Mouse (Mus musculus) MEL (cell line): Measurements from ENCODE around the gene Mettl16. TPM values are rescaled to one million over a fixed set of nuclear protein-coding genes. Genes with fewer than 3 reads are reported as not detected.

Experiments
- DNase-seq: peaks from one replicate; pipeline ENCODE4 v3.0.0; 2011; ENCODE audit warnings: low read depth, low spot score
- H3K27ac ChIP-seq: 2 replicates; pipeline ENCODE4 v1.5.1; 2012; ENCODE audit warnings: low read depth, mild to moderate bottlenecking, control low read depth, low read length, moderate library complexity; ENCODE audit not compliant: control insufficient read depth
- H3K27me3 ChIP-seq, 2 experiments: fragments of 150-350 bp in 1 of 2; sonication (generic) in 1 of 2; 2 replicates each; pipeline ENCODE4 v1.6.1; 2012; ENCODE audit warnings: low read length in 2 of 2, mild to moderate bottlenecking in 2 of 2, improper control_type of control experiment in 1 of 2, moderate library complexity in 1 of 2; ENCODE audit not compliant: insufficient read depth in 2 of 2, control insufficient read depth in 1 of 2
- H3K36me3 ChIP-seq, 2 experiments: 2 replicates each; pipeline ENCODE4 v1.6.1; 2012 to 2014; ENCODE audit warnings: low read length in 2 of 2, improper control_type of control experiment in 1 of 2, inconsistent platforms in 1 of 2, mild to moderate bottlenecking in 1 of 2; ENCODE audit not compliant: insufficient read depth in 2 of 2, control insufficient read depth in 1 of 2
- H3K4me1 ChIP-seq, 2 experiments: fragments of 150-350 bp in 1 of 2; sonication (generic) in 1 of 2; 2 replicates each; pipeline ENCODE4 v1.6.1; 2012; ENCODE audit warnings: low read length in 2 of 2, improper control_type of control experiment in 1 of 2, mild to moderate bottlenecking in 1 of 2; ENCODE audit not compliant: insufficient read depth in 2 of 2, control insufficient read depth in 1 of 2
- H3K4me3 ChIP-seq, 2 experiments: fragments of 150-350 bp in 1 of 2; sonication (generic) in 1 of 2; 2 replicates each; pipeline ENCODE4 v1.5.1; 2012; ENCODE audit warnings: low read depth in 2 of 2, low read length in 2 of 2, mild to moderate bottlenecking in 2 of 2, moderate library complexity in 2 of 2, control low read depth in 1 of 2, improper control_type of control experiment in 1 of 2; ENCODE audit not compliant: control insufficient read depth in 1 of 2, insufficient read depth in 1 of 2
- H3K79me2 ChIP-seq: 2 replicates; pipeline ENCODE4 v1.6.1; 2012; ENCODE audit warnings: mild to moderate bottlenecking, low read length, moderate library complexity; ENCODE audit not compliant: control insufficient read depth, poor library complexity, insufficient read depth
- H3K9ac ChIP-seq: 2 replicates; pipeline ENCODE4 v1.6.1; 2012; ENCODE audit warnings: low read depth, mild to moderate bottlenecking, control low read depth, low read length, moderate library complexity; ENCODE audit not compliant: control insufficient read depth, poor library complexity, severe bottlenecking
- H3K9me3 ChIP-seq: fragments of 150-350 bp; sonication (generic); replicated peaks from 2 replicates; pipeline ENCODE4 v1.6.1; 2012; ENCODE audit warnings: mild to moderate bottlenecking, low read length, improper control_type of control experiment, moderate library complexity; ENCODE audit not compliant: insufficient read depth
- CHD1 ChIP-seq: IDR thresholded peaks from 2 replicates; pipeline ENCODE4 v1.6.1; 2012; ENCODE audit warnings: low read depth, mild to moderate bottlenecking, inconsistent platforms, low read length, improper control_type of control experiment
- CHD2 ChIP-seq: IDR thresholded peaks from 2 replicates; pipeline ENCODE4 v1.6.1; 2011; ENCODE audit warnings: low read length, improper control_type of control experiment
- ELF1 ChIP-seq: IDR thresholded peaks from 2 replicates; pipeline ENCODE4 v1.6.1; 2014; ENCODE audit warnings: low read depth, mild to moderate bottlenecking, inconsistent platforms, low read length, improper control_type of control experiment, moderate library complexity
- EP300 ChIP-seq, 2 experiments: IDR thresholded peaks; 2 replicates each; pipeline ENCODE4 v1.6.1; 2011; ENCODE audit warnings: improper control_type of control experiment in 2 of 2, low read length in 2 of 2, low read depth in 1 of 2, mild to moderate bottlenecking in 1 of 2
- HCFC1 ChIP-seq: IDR thresholded peaks from 2 replicates; pipeline ENCODE4 v1.6.1; 2012; ENCODE audit warnings: low read depth, mild to moderate bottlenecking, inconsistent platforms, low read length, improper control_type of control experiment, moderate library complexity
- JUND ChIP-seq: IDR thresholded peaks from 2 replicates; pipeline ENCODE4 v1.6.1; 2011; ENCODE audit warnings: low read depth, mild to moderate bottlenecking, improper control_type of control experiment, low read length
- MEF2A ChIP-seq: IDR thresholded peaks from 2 replicates; pipeline ENCODE4 v1.6.1; 2014; ENCODE audit warnings: low read depth, mild to moderate bottlenecking, inconsistent platforms, low read length, improper control_type of control experiment; ENCODE audit not compliant: poor library complexity, insufficient replicate concordance, severe bottlenecking; ENCODE audit errors: extremely low read depth
- MXI1 ChIP-seq: IDR thresholded peaks from 2 replicates; pipeline ENCODE4 v1.6.1; 2011; ENCODE audit warnings: mild to moderate bottlenecking, low read depth, low read length, improper control_type of control experiment
- MYC ChIP-seq: IDR thresholded peaks from 2 replicates; pipeline ENCODE4 v1.6.1; 2011; ENCODE audit warnings: low read depth, mild to moderate bottlenecking, low read length, improper control_type of control experiment, moderate library complexity
- NRF1 ChIP-seq: IDR thresholded peaks from 2 replicates; pipeline ENCODE4 v1.6.1; 2014; ENCODE audit warnings: low read depth, mild to moderate bottlenecking, inconsistent platforms, low read length, improper control_type of control experiment, moderate library complexity; ENCODE audit not compliant: poor library complexity, insufficient read depth, severe bottlenecking
- POLR2AphosphoS2 ChIP-seq: IDR thresholded peaks from 2 replicates; pipeline ENCODE4 v1.6.1; 2011; ENCODE audit warnings: low read length, improper control_type of control experiment
- POLR2AphosphoS5 ChIP-seq: IDR thresholded peaks from 2 replicates; pipeline ENCODE4 v1.6.1; 2012; ENCODE audit warnings: low read depth, borderline replicate concordance, mild to moderate bottlenecking, inconsistent platforms, low read length, moderate library complexity, mixed read lengths
- RAD21 ChIP-seq: IDR thresholded peaks from 2 replicates; pipeline ENCODE4 v1.6.1; 2011; ENCODE audit warnings: mild to moderate bottlenecking, low read depth, low read length, improper control_type of control experiment
- SIN3A ChIP-seq: IDR thresholded peaks from 2 replicates; pipeline ENCODE4 v1.6.1; 2012; ENCODE audit warnings: low read length, improper control_type of control experiment, inconsistent platforms
- SMC3 ChIP-seq: IDR thresholded peaks from 2 replicates; pipeline ENCODE4 v1.6.1; 2011; ENCODE audit warnings: low read depth, low read length, improper control_type of control experiment
- TAL1 ChIP-seq: IDR thresholded peaks from 2 replicates; pipeline ENCODE4 v1.6.1; 2012; ENCODE audit warnings: mild to moderate bottlenecking, inconsistent platforms, low read length, moderate library complexity, mixed read lengths
- USF1 ChIP-seq: IDR thresholded peaks from 2 replicates; pipeline ENCODE4 v1.6.1; 2014; ENCODE audit warnings: low read depth, mild to moderate bottlenecking, inconsistent platforms, low read length, improper control_type of control experiment, moderate library complexity
- ZC3H11A ChIP-seq: IDR thresholded peaks from 2 replicates; pipeline ENCODE4 v1.6.1; 2012; ENCODE audit warnings: low read depth, mild to moderate bottlenecking, inconsistent platforms, low read length, improper control_type of control experiment
- ZKSCAN1 ChIP-seq: IDR thresholded peaks from 2 replicates; pipeline ENCODE4 v1.6.1; 2012; ENCODE audit warnings: low read depth, mild to moderate bottlenecking, inconsistent platforms, low read length, improper control_type of control experiment, moderate library complexity
- ZMIZ1 ChIP-seq: IDR thresholded peaks from 2 replicates; pipeline ENCODE4 v1.6.1; 2012; ENCODE audit warnings: low read depth, mild to moderate bottlenecking, inconsistent platforms, low read length, improper control_type of control experiment, moderate library complexity
- ZNF384 ChIP-seq: IDR thresholded peaks from 2 replicates; pipeline ENCODE4 v1.6.1; 2012; ENCODE audit warnings: low read depth, mild to moderate bottlenecking, inconsistent platforms, low read length, improper control_type of control experiment
- polyA plus RNA-seq, 2 experiments: library from polyadenylated mRNA; stranded (reverse) in 1 of 2; unstranded in 1 of 2; fragments of >175 nt in 1 of 2; fragments of >200 nt in 1 of 2; gene quantifications; 2 replicates each; pipeline versions ENCODE4 v1.2.1 to v1.2.4; 2012; ENCODE audit warnings: low replicate concordance in 2 of 2, low read depth in 1 of 2; ENCODE audit not compliant: insufficient read length in 2 of 2, insufficient read depth in 1 of 2, missing spikeins in 1 of 2
- total RNA-seq: library from RNA; depleted of rRNA; stranded (reverse); fragments of 300-350 nt; gene quantifications from 2 replicates; pipeline ENCODE4 v1.2.3, GENCODE M21; 2012

The Mettl16 gene
- total and polyA plus RNA-seq, 3 experiments: 76.3 to 116 TPM; not detected in 1

DNA sequence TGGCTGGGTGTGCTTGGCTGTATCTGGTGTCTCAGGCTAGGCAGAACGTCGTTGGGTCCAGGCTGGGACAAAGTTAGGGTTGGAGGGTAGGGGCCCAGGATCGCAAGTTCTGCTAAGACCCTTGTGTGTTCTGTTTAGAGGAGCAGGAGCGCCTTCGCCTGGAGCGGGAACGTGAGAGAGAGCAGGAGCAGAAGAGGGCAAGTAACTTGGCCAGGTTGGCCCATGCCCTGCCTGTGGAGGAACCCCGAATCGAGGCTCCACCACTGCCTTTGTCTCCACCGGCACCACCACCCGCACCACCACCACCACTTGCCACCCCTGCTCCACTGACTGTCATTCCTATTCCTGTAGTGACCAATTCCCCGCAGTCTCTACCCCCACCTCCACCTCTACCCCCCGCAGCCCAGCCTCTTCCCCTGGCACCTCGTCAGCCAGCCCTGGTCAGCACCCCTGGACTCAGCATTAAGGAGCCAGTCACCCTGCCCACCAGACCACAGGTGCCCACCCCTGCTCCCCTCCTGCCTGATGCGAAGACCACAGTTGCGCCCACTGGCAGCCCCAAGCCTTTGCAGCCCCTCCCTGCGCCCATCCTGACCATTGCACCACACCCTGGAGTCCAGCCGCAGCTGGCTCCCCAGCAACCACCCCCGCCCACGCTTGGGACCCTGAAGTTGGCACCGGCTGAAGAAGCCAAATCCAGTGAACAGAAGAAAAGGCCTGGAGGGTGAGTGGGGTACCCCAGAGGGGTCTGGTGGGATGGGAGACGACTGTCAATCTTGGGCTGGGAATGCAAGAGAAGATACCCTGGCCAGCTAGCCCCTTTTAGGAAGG, 65.8 kb downstream of the Mettl16 start:
- no peak for TF ChIP-seq SMC3
- no peaks in the 10 kb centered on the region for H3K9me3 ChIP-seq
- H3K9ac ChIP-seq: peak overlapping the region; percentile 79
- no peak overlapping the region for H3K4me3 ChIP-seq
- H3K36me3 ChIP-seq: peaks cover 0 to 17% of the 10 kb centered on the region in 2 experiments; a peak in 2 of 4 replicates
- DNase-seq: no peak
- peaks cover 6 to 25% of the 10 kb centered on the region in 2 experiments; a peak in 3 of 4 replicates for H3K4me1 ChIP-seq
- no peaks in the 10 kb centered on the region for H3K27me3 ChIP-seq
- H3K79me2 ChIP-seq: peaks cover 54% of the 10 kb centered on the region
- H3K27ac ChIP-seq: no peak overlapping the region; the same call in 1 of the 2 replicates

DNA sequence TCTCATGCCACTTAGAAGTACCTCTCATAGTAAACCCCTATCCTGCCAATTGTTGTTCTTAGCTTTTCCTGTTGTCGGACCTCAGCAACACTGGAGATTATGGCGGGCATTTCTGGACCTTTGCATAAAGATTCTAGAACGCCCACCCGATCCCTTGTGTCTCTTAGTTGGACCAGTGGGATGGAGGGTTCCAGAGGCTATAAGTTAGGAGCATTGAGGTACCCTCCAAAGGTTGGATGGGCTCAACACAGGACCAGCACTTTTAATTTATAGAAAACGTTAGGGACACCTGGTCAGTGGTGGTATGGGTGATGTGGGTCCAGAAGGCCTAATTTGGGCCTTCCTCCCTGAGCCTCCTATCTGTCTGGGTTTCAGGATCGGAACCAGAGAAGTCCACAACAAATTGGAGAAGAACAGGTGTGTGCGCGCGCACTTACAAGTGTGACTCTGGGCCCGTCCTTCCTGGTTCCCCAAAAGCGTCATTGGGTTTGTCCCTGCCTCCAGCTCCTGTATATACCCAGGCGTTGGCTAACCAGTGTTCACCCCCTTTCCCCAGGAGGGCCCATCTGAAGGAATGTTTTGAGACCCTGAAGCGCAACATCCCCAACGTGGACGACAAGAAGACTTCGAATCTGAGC, 66.5 kb downstream of the Mettl16 start:
- Histone ChIP-seq H3K9ac (peak overlapping the region; percentile 79), H3K79me2 (peaks cover 52% of the 10 kb centered on the region), H3K27ac (peak overlapping the region; percentile 91), H3K4me3 (peak overlapping the region; percentile 31 to 53), H3K9me3 (no peaks in the 10 kb centered on the region), H3K36me3 (peaks cover 0 to 17% of the 10 kb centered on the region in 2 experiments; a peak in 2 of 4 replicates), H3K4me1 (peaks cover 6 to 25% of the 10 kb centered on the region in 2 experiments; a peak in 3 of 4 replicates), H3K27me3 (no peaks in the 10 kb centered on the region)
- no peak for DNase-seq
- TF ChIP-seq ELF1 (0 out of 2 replicates have a peak, but pooled peaks have one; percentile 63), POLR2AphosphoS5 (no peak)

DNA sequence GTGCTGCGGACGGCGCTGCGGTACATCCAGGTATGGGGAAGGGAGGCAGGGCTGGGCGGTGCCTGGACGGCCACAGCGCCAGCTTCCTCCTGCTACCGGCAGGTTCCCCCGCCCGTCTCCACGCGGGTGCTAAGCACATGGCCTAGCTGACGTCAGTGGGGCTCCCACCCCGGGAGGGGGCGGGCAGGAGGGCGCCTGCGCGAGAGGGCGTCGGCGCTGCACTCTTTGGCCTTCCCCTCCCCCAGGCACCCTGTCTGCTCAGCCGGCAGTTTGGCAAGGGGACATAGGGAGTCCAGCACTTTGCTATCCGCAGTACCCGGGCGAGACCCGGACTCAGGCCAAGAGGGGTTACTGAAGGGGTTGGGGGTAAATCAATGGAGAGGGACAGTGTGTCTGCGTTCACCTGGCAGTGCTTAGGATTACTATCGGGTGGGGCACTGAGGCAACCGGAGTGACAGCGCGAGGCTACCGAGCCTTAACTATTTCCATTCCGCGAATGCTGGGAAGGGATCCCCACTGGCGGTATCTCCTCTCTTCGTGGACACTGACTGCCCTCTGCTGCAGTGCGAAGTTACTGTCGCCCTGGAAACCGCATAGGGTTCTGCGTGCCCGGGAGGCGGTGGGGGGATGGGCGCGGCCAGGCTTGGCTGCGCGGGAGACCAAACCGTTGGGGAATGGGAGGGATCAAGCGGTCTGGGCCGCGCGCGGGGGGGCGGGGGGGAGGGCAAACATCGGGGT, 67.2 kb downstream of the Mettl16 start:
- peaks cover 6 to 25% of the 10 kb centered on the region in 2 experiments; a peak in 3 of 4 replicates for H3K4me1 ChIP-seq
- no peaks in the 10 kb centered on the region for H3K27me3 ChIP-seq
- peaks cover 0 to 17% of the 10 kb centered on the region in 2 experiments; a peak in 2 of 4 replicates for H3K36me3 ChIP-seq
- DNase-seq: peak; percentile 99
- H3K4me3 ChIP-seq: peak overlapping the region; percentile 44 to 74
- H3K9ac ChIP-seq: peak overlapping the region; percentile 93
- peaks cover 47% of the 10 kb centered on the region for H3K79me2 ChIP-seq
- H3K27ac ChIP-seq: peak overlapping the region; percentile 99
- no peaks in the 10 kb centered on the region for H3K9me3 ChIP-seq
- peak; percentile 85 for TF ChIP-seq POLR2AphosphoS2
- TF ChIP-seq TAL1: no peak
- peak; percentile 99 for TF ChIP-seq MYC
- TF ChIP-seq HCFC1: peak; percentile 78
- TF ChIP-seq ZC3H11A: no peak
- no peak for TF ChIP-seq ZNF384
- peak; percentile 99 for TF ChIP-seq MXI1
- no peak for TF ChIP-seq RAD21
- peak; percentile 83 for TF ChIP-seq ZMIZ1
- peak; percentile 69; the same call in 1 of the 2 replicates for TF ChIP-seq CHD2
- TF ChIP-seq EP300 (IDR thresholded peaks at IDR 0.05; ENCODE audit: low read depth in 1 of 2, low read length in 2 of 2): peak; percentile 37 to 79; a peak in 3 of 4 replicates
- peak; percentile 87 for TF ChIP-seq USF1
- TF ChIP-seq CHD1: no peak
- no peak for TF ChIP-seq ZKSCAN1
- peak; percentile 89 for TF ChIP-seq NRF1
- TF ChIP-seq JUND: no peak
- peak; percentile 99 for TF ChIP-seq SIN3A
- TF ChIP-seq MEF2A: no peak
